Mouse (Mus musculus) liver, embryonic 14.5 days (tissue): ENCODE results near the gene Tomm40.

Experiments
- CTCF ChIP-seq: IDR thresholded peaks from 2 replicates; pipeline ENCODE4 v1.5.1; 2016; ENCODE audit warnings: antibody characterized with exemption, low read depth, control low read depth
- EP300 ChIP-seq: IDR thresholded peaks from 2 replicates; pipeline ENCODE4 v1.6.1; 2016; ENCODE audit warnings: antibody characterized with exemption, low read depth

DNA sequence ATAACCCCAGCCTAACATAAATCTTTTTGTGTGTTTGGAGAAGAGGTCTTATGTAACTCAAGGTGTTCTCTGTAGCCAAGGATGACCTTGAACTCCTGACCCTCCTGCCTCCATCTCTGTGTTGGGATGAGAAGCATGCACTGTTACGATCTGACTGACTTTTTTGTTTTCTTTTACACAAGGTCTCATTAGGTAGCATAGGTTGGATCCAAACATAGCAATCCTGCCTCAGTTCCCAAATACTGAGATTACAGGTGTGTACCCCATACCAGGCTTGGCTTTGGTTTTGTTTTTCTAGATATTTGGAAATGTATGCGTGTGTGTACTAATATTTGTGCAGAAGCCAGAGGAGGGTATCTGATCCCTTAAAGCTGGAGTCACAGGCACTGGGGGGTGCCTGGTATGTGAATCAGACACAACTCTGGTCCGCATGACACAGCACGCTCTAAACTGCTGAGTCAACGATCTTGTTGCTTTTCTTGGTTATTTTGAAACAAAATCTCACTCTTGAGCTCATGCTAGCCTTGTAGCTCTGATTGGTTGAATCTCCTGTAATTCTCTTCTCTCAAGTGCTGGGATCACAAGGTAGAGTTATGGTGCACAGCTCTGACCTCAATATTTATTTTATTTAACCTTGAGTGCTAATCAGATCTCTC lies 3.2 kb upstream of the Tomm40 start:
- TF ChIP-seq EP300 (no peak), CTCF (no peak)
